Mouse (Mus musculus) liver, postnatal 0 days (tissue): ENCODE results near the gene Rab11fip5.

Source experiments
- CTCF ChIP-seq: sonication (generic); IDR thresholded peaks from 2 replicates; pipeline ENCODE4 v1.5.1; 2016; ENCODE audit warnings: antibody characterized with exemption, low read depth
- EP300 ChIP-seq: IDR thresholded peaks from 2 replicates; pipeline ENCODE4 v1.6.1; 2016; ENCODE audit warnings: antibody characterized with exemption, low read depth, mild to moderate bottlenecking

- no peak for TF ChIP-seq CTCF
- TF ChIP-seq EP300, result 0 out of 2 replicates have a peak, but pooled peaks have one; percentile 21
Observed at GRCm38 (mm10) chr6:85377066-85377734, 2.8 kb upstream of the Rab11fip5 start.
